Mouse (Mus musculus): Measurements from ENCODE around the gene Pdzrn3. TPM values are rescaled to one million over a fixed set of nuclear protein-coding genes. Genes with fewer than 3 reads are reported as not detected.

The Pdzrn3 gene
- polyA plus RNA-seq, 1 experiment = 40.4 TPM

GRCm38 (mm10) chr6:101219004-101219403 is 158.7 kb downstream of the Pdzrn3 start:
- TF ChIP-seq CTCF (IDR thresholded peaks at IDR 0.05; ENCODE audit: borderline replicate concordance, extremely low read depth, insufficient read depth, insufficient read length) (no peak), POLR2A (IDR thresholded peaks at IDR 0.05; ENCODE audit: borderline replicate concordance, extremely low read depth, insufficient read depth, insufficient read length, poor library complexity, severe bottlenecking) (no peak)
- DNase-seq (ENCODE audit: low read depth) = no peak

- DNase-seq (ENCODE audit: low read depth) = no peak
- TF ChIP-seq CTCF (IDR thresholded peaks at IDR 0.05; ENCODE audit: borderline replicate concordance, extremely low read depth, insufficient read depth, insufficient read length) = no peak
- no peak for TF ChIP-seq POLR2A (IDR thresholded peaks at IDR 0.05; ENCODE audit: borderline replicate concordance, extremely low read depth, insufficient read depth, insufficient read length, poor library complexity, severe bottlenecking)
These were observed 159.5 kb downstream of the Pdzrn3 start for GRCm38 (mm10) chr6:101218197-101218596.

GRCm38 (mm10) chr6:101217756-101218155 is 159.9 kb downstream of the Pdzrn3 start:
- DNase-seq (ENCODE audit: low read depth) = peak; percentile 49
- TF ChIP-seq CTCF (IDR thresholded peaks at IDR 0.05; ENCODE audit: borderline replicate concordance, extremely low read depth, insufficient read depth, insufficient read length) (no peak), POLR2A (IDR thresholded peaks at IDR 0.05; ENCODE audit: borderline replicate concordance, extremely low read depth, insufficient read depth, insufficient read length, poor library complexity, severe bottlenecking) (no peak)

- TF ChIP-seq CTCF (IDR thresholded peaks at IDR 0.05; ENCODE audit: borderline replicate concordance, extremely low read depth, insufficient read depth, insufficient read length) = no peak
- no peak for TF ChIP-seq POLR2A (IDR thresholded peaks at IDR 0.05; ENCODE audit: borderline replicate concordance, extremely low read depth, insufficient read depth, insufficient read length, poor library complexity, severe bottlenecking)
- DNase-seq (ENCODE audit: low read depth) = peak; percentile 89
These were observed 162.3 kb downstream of the Pdzrn3 start for GRCm38 (mm10) chr6:101215436-101215791.

GRCm38 (mm10) chr6:101214734-101215435 is 162.8 kb downstream of the Pdzrn3 start:
- no peak for DNase-seq (ENCODE audit: low read depth)

GRCm38 (mm10) chr6:101213066-101213465 is 164.6 kb downstream of the Pdzrn3 start:
- DNase-seq (ENCODE audit: low read depth) = peak; percentile 77
- no peak for TF ChIP-seq CTCF (IDR thresholded peaks at IDR 0.05; ENCODE audit: borderline replicate concordance, extremely low read depth, insufficient read depth, insufficient read length)
- TF ChIP-seq POLR2A (IDR thresholded peaks at IDR 0.05; ENCODE audit: borderline replicate concordance, extremely low read depth, insufficient read depth, insufficient read length, poor library complexity, severe bottlenecking) = no peak

More at GRCm38 (mm10) chr6:101214734-101215435, 162.8 kb downstream of the Pdzrn3 start:
- TF ChIP-seq CTCF (IDR thresholded peaks at IDR 0.05; ENCODE audit: borderline replicate concordance, extremely low read depth, insufficient read depth, insufficient read length) (no peak), POLR2A (IDR thresholded peaks at IDR 0.05; ENCODE audit: borderline replicate concordance, extremely low read depth, insufficient read depth, insufficient read length, poor library complexity, severe bottlenecking) (no peak)

- DNase-seq (ENCODE audit: low read depth) = peak; percentile 50
- TF ChIP-seq POLR2A (IDR thresholded peaks at IDR 0.05; ENCODE audit: borderline replicate concordance, extremely low read depth, insufficient read depth, insufficient read length, poor library complexity, severe bottlenecking) = no peak
These were observed 165.6 kb downstream of the Pdzrn3 start for GRCm38 (mm10) chr6:101212086-101212485.

- peak; percentile 94 for DNase-seq (ENCODE audit: low read depth)
- TF ChIP-seq POLR2A (IDR thresholded peaks at IDR 0.05; ENCODE audit: borderline replicate concordance, extremely low read depth, insufficient read depth, insufficient read length, poor library complexity, severe bottlenecking) = no peak
- no peak for TF ChIP-seq CTCF (IDR thresholded peaks at IDR 0.05; ENCODE audit: borderline replicate concordance, extremely low read depth, insufficient read depth, insufficient read length)
These were observed 166.3 kb downstream of the Pdzrn3 start for GRCm38 (mm10) chr6:101211361-101211841.

- TF ChIP-seq CTCF (IDR thresholded peaks at IDR 0.05; ENCODE audit: borderline replicate concordance, extremely low read depth, insufficient read depth, insufficient read length) = no peak
- no peak for TF ChIP-seq POLR2A (IDR thresholded peaks at IDR 0.05; ENCODE audit: borderline replicate concordance, extremely low read depth, insufficient read depth, insufficient read length, poor library complexity, severe bottlenecking)
- DNase-seq (ENCODE audit: low read depth) = peak; percentile 89
These were observed 178.8 kb downstream of the Pdzrn3 start for GRCm38 (mm10) chr6:101198943-101199298.

GRCm38 (mm10) chr6:101198284-101198942 is 179.3 kb downstream of the Pdzrn3 start:
- DNase-seq (ENCODE audit: low read depth) = peak; percentile 75
- TF ChIP-seq POLR2A (IDR thresholded peaks at IDR 0.05; ENCODE audit: borderline replicate concordance, extremely low read depth, insufficient read depth, insufficient read length, poor library complexity, severe bottlenecking) (no peak), CTCF (IDR thresholded peaks at IDR 0.05; ENCODE audit: borderline replicate concordance, extremely low read depth, insufficient read depth, insufficient read length) (no peak)

- TF ChIP-seq CTCF (IDR thresholded peaks at IDR 0.05; ENCODE audit: borderline replicate concordance, extremely low read depth, insufficient read depth, insufficient read length) (peak; percentile 78), POLR2A (IDR thresholded peaks at IDR 0.05; ENCODE audit: borderline replicate concordance, extremely low read depth, insufficient read depth, insufficient read length, poor library complexity, severe bottlenecking) (no peak)
- DNase-seq (ENCODE audit: low read depth) = peak; percentile 92
These were observed 180.1 kb downstream of the Pdzrn3 start for GRCm38 (mm10) chr6:101197642-101198041.

- no peak for DNase-seq (ENCODE audit: low read depth)
- TF ChIP-seq CTCF (IDR thresholded peaks at IDR 0.05; ENCODE audit: borderline replicate concordance, extremely low read depth, insufficient read depth, insufficient read length) (no peak), POLR2A (IDR thresholded peaks at IDR 0.05; ENCODE audit: borderline replicate concordance, extremely low read depth, insufficient read depth, insufficient read length, poor library complexity, severe bottlenecking) (no peak)
These were observed 181.8 kb downstream of the Pdzrn3 start for GRCm38 (mm10) chr6:101195891-101196290.

All from brain, embryonic 14.5 days (tissue).